Mouse (Mus musculus): ENCODE measurements at regions not wholly inside any gene's neighbourhood (a gene's known extent, or its start where the extent isn't known, plus 50 kb on each side); places are given as distances from the start of the nearest gene placed in this dataset.

GRCm38 (mm10) chr7:115366910-115367309, 623.4 kb downstream of the Insc start:
- no peak for TF ChIP-seq POLR2A (IDR thresholded peaks at IDR 0.05; ENCODE audit: borderline replicate concordance, extremely low read depth, insufficient read depth, insufficient read length, poor library complexity, severe bottlenecking)
- peak; percentile 76 for TF ChIP-seq CTCF (IDR thresholded peaks at IDR 0.05; ENCODE audit: borderline replicate concordance, extremely low read depth, insufficient read depth, insufficient read length)

All from brain, embryonic 14.5 days (tissue).